Comparison of ENCODE assay signal across 22 mouse cellular contexts in the genomic region with DNA sequence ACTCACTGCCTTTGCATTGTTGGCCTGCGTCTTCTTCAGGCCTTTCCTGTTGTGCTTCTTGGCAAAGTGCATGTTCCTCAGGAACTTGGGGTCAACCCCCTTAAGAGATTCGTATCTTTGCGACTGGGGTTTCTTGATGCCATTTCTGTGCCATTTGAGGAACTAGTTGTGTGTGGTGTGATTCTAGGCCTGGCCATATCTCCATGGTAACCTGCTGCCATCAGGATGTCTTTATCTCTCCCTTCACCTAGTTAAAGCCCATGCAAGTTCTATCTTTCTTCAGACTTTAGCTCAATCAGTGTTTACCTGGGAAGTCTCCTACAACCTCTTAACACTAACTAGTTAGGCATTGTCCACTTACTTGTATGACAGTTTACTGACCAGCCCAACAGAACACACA.
"Had no signal": no experiment of that assay in that cellular context is flagged by ENCODE, and none has a peak within 500 bp of the region (broad histone marks: within the 10 kb centered on the region; RNA-seq: fewer than 3 reads in every experiment).

No protein-coding gene starts in this region.

- H3K27me3 ChIP-seq: lung, embryonic 15.5 days; megakaryocyte, embryonic 14.5 days; midbrain, embryonic 13.5 days; neural tube, embryonic 13.5 days; neural tube, embryonic 15.5 days had no signal

- H3K4me2 ChIP-seq: lung, embryonic 15.5 days; midbrain, embryonic 11.5 days; midbrain, embryonic 13.5 days; neural tube, embryonic 13.5 days; neural tube, embryonic 15.5 days had no signal

- H3K9ac ChIP-seq: liver, postnatal 0 days; lung, embryonic 15.5 days; midbrain, embryonic 13.5 days; neural tube, embryonic 13.5 days; neural tube, embryonic 15.5 days had no signal

- DNase-seq: liver, postnatal 0 days; lung, adult 2 months; lung, postnatal 14 days; lung, postnatal 36 days; retina, postnatal 1 day; right cerebral cortex, adult 18-20 months; right cerebral cortex, postnatal 25 days; right cerebral cortex, postnatal 4 days; spleen, adult 18-20 months; thymus, adult 18-20 months; thymus, postnatal 14 days; thymus, postnatal 36 days had no signal

- H3K27ac ChIP-seq: lung, embryonic 15.5 days; macrophage; midbrain, embryonic 13.5 days; neural tube, embryonic 13.5 days; neural tube, embryonic 15.5 days had no signal

- H3K36me3 ChIP-seq: lung, embryonic 15.5 days; midbrain, embryonic 13.5 days; neural tube, embryonic 13.5 days; neural tube, embryonic 15.5 days had no signal

- H3K9me3 ChIP-seq: lung, embryonic 15.5 days; megakaryocyte, embryonic 14.5 days; midbrain, embryonic 13.5 days; neural tube, embryonic 13.5 days; neural tube, embryonic 15.5 days had no signal

- H3K4me1 ChIP-seq: lung, embryonic 15.5 days; megakaryocyte, embryonic 14.5 days; neural tube, embryonic 13.5 days; neural tube, embryonic 15.5 days had no signal

- ATAC-seq: liver, postnatal 0 days; lung, postnatal 0 days; midbrain, embryonic 13.5 days; midbrain, embryonic 16.5 days had no signal

- H3K4me3 ChIP-seq: lung, embryonic 15.5 days; megakaryocyte, embryonic 14.5 days; midbrain, embryonic 13.5 days; myocyte; neural tube, embryonic 13.5 days; neural tube, embryonic 15.5 days had no signal
